Mouse (Mus musculus): Measurements from ENCODE around the gene Rtn4rl1. TPM values are rescaled to one million over a fixed set of nuclear protein-coding genes. Genes with fewer than 3 reads are reported as not detected.

Gene Rtn4rl1
- polyA plus RNA-seq, 1 experiment from 2014 or later, result 16.5 TPM

GRCm38 (mm10) chr11:75162591-75163080 lies 30.9 kb upstream of the Rtn4rl1 start:
- peaks cover 48% of the 10 kb centered on the region for H3K27me3 ChIP-seq (ENCODE audit: control insufficient read depth, insufficient read depth, low read length)
- peaks cover 3% of the 10 kb centered on the region; the same call in 1 of the 2 replicates for H3K4me1 ChIP-seq (ENCODE audit: control insufficient read depth, insufficient read depth, low read length)
- H3K9ac ChIP-seq (replicated peaks; ENCODE audit: low read length), result no peak overlapping the region
- no peak overlapping the region for H3K4me3 ChIP-seq (replicated peaks; ENCODE audit: low read depth, low read length)
- no peak overlapping the region for H3K27ac ChIP-seq (replicated peaks; ENCODE audit: low read depth, low read length)
- H3K4me2 ChIP-seq (ENCODE audit: low read length), result no peak overlapping the region
- 90% methylated on average over 12 of the region's 12 CpGs for WGBS
- no peak for ATAC-seq (ENCODE audit: low FRiP score, low TSS enrichment)
- H3K36me3 ChIP-seq (ENCODE audit: control insufficient read depth, insufficient read depth, low read length), result peaks cover 51% of the 10 kb centered on the region
- H3K9me3 ChIP-seq (ENCODE audit: control insufficient read depth, low read length), result no peaks in the 10 kb centered on the region
- no peak for DNase-seq

GRCm38 (mm10) chr11:75163379-75163778 lies 30.2 kb upstream of the Rtn4rl1 start:
- WGBS, result 89% methylated on average over 6 of the region's 6 CpGs
- Histone ChIP-seq H3K36me3 (ENCODE audit: control insufficient read depth, insufficient read depth, low read length) (peaks cover 47% of the 10 kb centered on the region), H3K4me3 (replicated peaks; ENCODE audit: low read depth, low read length) (no peak overlapping the region), H3K4me1 (ENCODE audit: control insufficient read depth, insufficient read depth, low read length) (peaks cover 5% of the 10 kb centered on the region), H3K27ac (replicated peaks; ENCODE audit: low read depth, low read length) (no peak overlapping the region), H3K4me2 (ENCODE audit: low read length) (no peak overlapping the region), H3K9ac (replicated peaks; ENCODE audit: low read length) (no peak overlapping the region), H3K27me3 (ENCODE audit: control insufficient read depth, insufficient read depth, low read length) (peaks cover 56% of the 10 kb centered on the region), H3K9me3 (ENCODE audit: control insufficient read depth, low read length) (no peaks in the 10 kb centered on the region)
- DNase-seq (no peak), ATAC-seq (ENCODE audit: low FRiP score, low TSS enrichment) (no peak)

GRCm38 (mm10) chr11:75164051-75164450 lies 29.5 kb upstream of the Rtn4rl1 start:
- Histone ChIP-seq H3K9ac (replicated peaks; ENCODE audit: low read length) (no peak overlapping the region), H3K27me3 (ENCODE audit: control insufficient read depth, insufficient read depth, low read length) (peaks cover 62% of the 10 kb centered on the region), H3K4me1 (ENCODE audit: control insufficient read depth, insufficient read depth, low read length) (peaks cover 11% of the 10 kb centered on the region), H3K36me3 (ENCODE audit: control insufficient read depth, insufficient read depth, low read length) (peaks cover 47% of the 10 kb centered on the region), H3K9me3 (ENCODE audit: control insufficient read depth, low read length) (no peaks in the 10 kb centered on the region), H3K27ac (replicated peaks; ENCODE audit: low read depth, low read length) (no peak overlapping the region), H3K4me2 (ENCODE audit: low read length) (no peak overlapping the region), H3K4me3 (replicated peaks; ENCODE audit: low read depth, low read length) (no peak overlapping the region)
- no peak for ATAC-seq (ENCODE audit: low FRiP score, low TSS enrichment)
- 82% methylated on average over 2 of the region's 2 CpGs for WGBS
- DNase-seq, result no peak

GRCm38 (mm10) chr11:75164750-75165149 lies 28.8 kb upstream of the Rtn4rl1 start:
- H3K27ac ChIP-seq (replicated peaks; ENCODE audit: low read depth, low read length), result no peak overlapping the region
- WGBS, result 18% methylated on average over 15 of the region's 15 CpGs
- peaks cover 69% of the 10 kb centered on the region for H3K27me3 ChIP-seq (ENCODE audit: control insufficient read depth, insufficient read depth, low read length)
- no peak overlapping the region for H3K4me3 ChIP-seq (replicated peaks; ENCODE audit: low read depth, low read length)
- DNase-seq (no peak), ATAC-seq (ENCODE audit: low FRiP score, low TSS enrichment) (no peak)
- no peaks in the 10 kb centered on the region for H3K9me3 ChIP-seq (ENCODE audit: control insufficient read depth, low read length)
- H3K9ac ChIP-seq (replicated peaks; ENCODE audit: low read length), result no peak overlapping the region
- no peak overlapping the region for H3K4me2 ChIP-seq (ENCODE audit: low read length)
- peaks cover 40% of the 10 kb centered on the region for H3K36me3 ChIP-seq (ENCODE audit: control insufficient read depth, insufficient read depth, low read length)
- H3K4me1 ChIP-seq (ENCODE audit: control insufficient read depth, insufficient read depth, low read length), result peaks cover 14% of the 10 kb centered on the region

GRCm38 (mm10) chr11:75165441-75166192 lies 28.0 kb upstream of the Rtn4rl1 start:
- peak overlapping the region; percentile 19 for H3K4me3 ChIP-seq (replicated peaks; ENCODE audit: low read depth, low read length)
- no peak overlapping the region for H3K27ac ChIP-seq (replicated peaks; ENCODE audit: low read depth, low read length)
- peaks cover 71% of the 10 kb centered on the region for H3K27me3 ChIP-seq (ENCODE audit: control insufficient read depth, insufficient read depth, low read length)
- DNase-seq (peak; percentile 62), ATAC-seq (ENCODE audit: low FRiP score, low TSS enrichment) (no peak)
- peak overlapping the region; percentile 76 for H3K4me2 ChIP-seq (ENCODE audit: low read length)
- H3K4me1 ChIP-seq (ENCODE audit: control insufficient read depth, insufficient read depth, low read length), result peaks cover 16% of the 10 kb centered on the region
- 3% methylated on average over 54 of the region's 54 CpGs for WGBS
- no peaks in the 10 kb centered on the region for H3K9me3 ChIP-seq (ENCODE audit: control insufficient read depth, low read length)
- H3K9ac ChIP-seq (replicated peaks; ENCODE audit: low read length), result no peak overlapping the region
- H3K36me3 ChIP-seq (ENCODE audit: control insufficient read depth, insufficient read depth, low read length), result peaks cover 31% of the 10 kb centered on the region

GRCm38 (mm10) chr11:75166193-75166842 lies 27.3 kb upstream of the Rtn4rl1 start:
- H3K36me3 ChIP-seq (ENCODE audit: control insufficient read depth, insufficient read depth, low read length), result peaks cover 25% of the 10 kb centered on the region
- no peak overlapping the region for H3K27ac ChIP-seq (replicated peaks; ENCODE audit: low read depth, low read length)
- no peak for DNase-seq
- no peak overlapping the region for H3K9ac ChIP-seq (replicated peaks; ENCODE audit: low read length)
- peak overlapping the region; percentile 76 for H3K4me2 ChIP-seq (ENCODE audit: low read length)
- H3K9me3 ChIP-seq (ENCODE audit: control insufficient read depth, low read length), result no peaks in the 10 kb centered on the region
- peaks cover 16% of the 10 kb centered on the region for H3K4me1 ChIP-seq (ENCODE audit: control insufficient read depth, insufficient read depth, low read length)
- H3K27me3 ChIP-seq (ENCODE audit: control insufficient read depth, insufficient read depth, low read length), result peaks cover 78% of the 10 kb centered on the region
- H3K4me3 ChIP-seq (replicated peaks; ENCODE audit: low read depth, low read length), result peak overlapping the region; percentile 42
- 2% methylated on average over 55 of the region's 55 CpGs for WGBS
- ATAC-seq (ENCODE audit: low FRiP score, low TSS enrichment), result no peak

GRCm38 (mm10) chr11:75166861-75167642 lies 26.5 kb upstream of the Rtn4rl1 start:
- no peak overlapping the region for H3K27ac ChIP-seq (replicated peaks; ENCODE audit: low read depth, low read length)

More at GRCm38 (mm10) chr11:75166861-75167642, 26.5 kb upstream of the Rtn4rl1 start:
- H3K27me3 ChIP-seq (ENCODE audit: control insufficient read depth, insufficient read depth, low read length), result peaks cover 85% of the 10 kb centered on the region
- DNase-seq (peak; percentile 55), ATAC-seq (ENCODE audit: low FRiP score, low TSS enrichment) (no peak)
- peak overlapping the region; percentile 76 for H3K4me2 ChIP-seq (ENCODE audit: low read length)
- no peaks in the 10 kb centered on the region for H3K9me3 ChIP-seq (ENCODE audit: control insufficient read depth, low read length)
- H3K4me1 ChIP-seq (ENCODE audit: control insufficient read depth, insufficient read depth, low read length), result peaks cover 23% of the 10 kb centered on the region
- WGBS, result 1% methylated on average over 68 of the region's 68 CpGs
- H3K9ac ChIP-seq (replicated peaks; ENCODE audit: low read length), result no peak overlapping the region; the same call in 1 of the 2 replicates
- peaks cover 19% of the 10 kb centered on the region for H3K36me3 ChIP-seq (ENCODE audit: control insufficient read depth, insufficient read depth, low read length)
- peak overlapping the region; percentile 42 for H3K4me3 ChIP-seq (replicated peaks; ENCODE audit: low read depth, low read length)
